ENCODE assay signal across 17 mouse cellular contexts in genomic region chr7:125746621-125747315, GRCm38 (mm10).
"Had no signal": no experiment of that assay in that cellular context is flagged by ENCODE, and none has a peak within 500 bp of the region (broad histone marks: within the 10 kb centered on the region; RNA-seq: fewer than 3 reads in every experiment).

No protein-coding gene starts in this region.

- ATAC-seq: intestine, postnatal 0 days; midbrain, embryonic 16.5 days had no signal

- H3K4me3 ChIP-seq: layer of hippocampus, adult 2 months; left cerebral cortex, adult 2 months; liver, embryonic 15.5 days; midbrain, embryonic 10.5 days; midbrain, embryonic 13.5 days; myocyte; neural tube, embryonic 13.5 days; stomach, embryonic 15.5 days had no signal

- H3K36me3 ChIP-seq: liver, embryonic 15.5 days; midbrain, embryonic 10.5 days; midbrain, embryonic 13.5 days; neural tube, embryonic 13.5 days; stomach, embryonic 15.5 days had no signal

- DNase-seq: layer of hippocampus, adult 9-11 months; layer of hippocampus, postnatal 36 days; lung, adult 2 months; right cerebral cortex, postnatal 25 days; spleen, adult 18-20 months; thymus, adult 18-20 months had no signal

- H3K9ac ChIP-seq: liver, embryonic 15.5 days; midbrain, embryonic 13.5 days; neural tube, embryonic 13.5 days; stomach, embryonic 15.5 days had no signal

- H3K27ac ChIP-seq: kidney, postnatal 0 days; layer of hippocampus, adult 2 months; left cerebral cortex, adult 2 months; liver, embryonic 15.5 days; midbrain, embryonic 10.5 days; midbrain, embryonic 13.5 days; neural tube, embryonic 13.5 days; stomach, embryonic 15.5 days had no signal

- H3K4me2 ChIP-seq: liver, embryonic 15.5 days; midbrain, embryonic 13.5 days; neural tube, embryonic 13.5 days; stomach, embryonic 15.5 days had no signal

- H3K27me3 ChIP-seq: liver, embryonic 15.5 days; midbrain, embryonic 13.5 days; neural tube, embryonic 13.5 days; stomach, embryonic 15.5 days had no signal

- H3K4me1 ChIP-seq: midbrain, embryonic 10.5 days; midbrain, embryonic 13.5 days; neural tube, embryonic 13.5 days; stomach, embryonic 15.5 days had no signal

- H3K9me3 ChIP-seq: liver, embryonic 15.5 days; midbrain, embryonic 10.5 days; midbrain, embryonic 13.5 days; neural tube, embryonic 13.5 days; stomach, embryonic 15.5 days had no signal
